Mouse (Mus musculus): ENCODE data around the gene Clec4f.

DNA sequence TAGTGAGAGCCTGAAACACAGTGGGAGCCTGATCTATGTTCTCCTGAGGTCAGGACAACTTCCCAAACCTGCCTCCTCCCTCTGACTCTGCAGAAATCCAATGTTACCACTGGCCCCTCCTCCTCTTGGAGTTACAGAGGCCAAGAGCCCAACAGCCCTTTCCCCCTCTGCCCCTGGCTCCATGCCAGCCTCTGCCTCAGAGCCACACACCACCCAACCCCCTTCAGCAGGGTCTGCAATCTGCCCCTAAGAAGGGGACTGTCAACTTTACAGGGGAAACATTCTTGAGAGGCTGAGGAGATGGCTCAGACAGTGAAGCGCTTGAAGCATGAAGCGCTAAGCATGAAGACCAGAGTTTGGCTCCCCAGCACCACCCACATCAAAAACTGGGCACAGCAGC lies at the start of gene Clec4f:
- TF ChIP-seq TAL1 (IDR thresholded peaks at IDR 0.05; ENCODE audit: low read length) (no peak), GATA1 (IDR thresholded peaks at IDR 0.05; ENCODE audit: low read length) (no peak)
